ENCODE assay signal across 12 mouse cellular contexts in the genomic region with DNA sequence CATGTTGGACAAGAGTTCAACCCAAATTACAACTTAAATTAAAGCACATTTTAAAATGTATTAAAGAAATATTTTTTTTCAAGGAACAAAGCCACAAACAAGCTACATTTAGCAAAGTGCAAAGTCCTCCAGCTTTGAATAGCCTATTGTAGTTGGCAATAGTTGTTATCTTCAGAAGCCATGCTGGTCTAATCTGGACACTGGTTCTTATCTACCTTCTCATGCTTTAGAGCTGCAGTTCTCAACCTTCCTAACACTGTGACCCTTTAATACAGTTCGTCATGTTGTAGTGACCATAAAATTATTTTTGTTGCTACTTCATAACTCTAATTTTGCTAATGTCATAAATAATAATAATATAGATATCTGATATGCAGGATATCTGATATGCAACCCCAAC.
"Had no signal": no experiment of that assay in that cellular context is flagged by ENCODE, and none has a peak within 500 bp of the region (broad histone marks: within the 10 kb centered on the region; RNA-seq: fewer than 3 reads in every experiment).

No protein-coding gene starts in this region.

- H3K27me3 ChIP-seq: limb, embryonic 15.5 days; midbrain, embryonic 13.5 days; neural tube, embryonic 12.5 days had no signal

- ATAC-seq: intestine, postnatal 0 days; midbrain, embryonic 13.5 days had no signal

- H3K27ac ChIP-seq: limb, embryonic 15.5 days; macrophage; midbrain, embryonic 13.5 days; neural tube, embryonic 12.5 days had no signal

- H3K4me2 ChIP-seq: limb, embryonic 15.5 days; lung, embryonic 14.5 days; midbrain, embryonic 13.5 days; neural tube, embryonic 12.5 days had no signal

- H3K4me3 ChIP-seq: limb, embryonic 15.5 days; midbrain, embryonic 13.5 days; neural tube, embryonic 12.5 days had no signal

- H3K9ac ChIP-seq: limb, embryonic 15.5 days; lung, embryonic 14.5 days; midbrain, embryonic 13.5 days; neural tube, embryonic 12.5 days had no signal

- DNase-seq: kidney, adult 8-10 months; kidney, postnatal 25 days; layer of hippocampus, postnatal 36 days; lung, embryonic 14.5 days; lung, postnatal 10 days; thymus, adult 18-20 months; thymus, postnatal 14 days had no signal

- H3K9me3 ChIP-seq: limb, embryonic 15.5 days; midbrain, embryonic 13.5 days; neural tube, embryonic 12.5 days had no signal

- H3K4me1 ChIP-seq: limb, embryonic 15.5 days; midbrain, embryonic 13.5 days; neural tube, embryonic 12.5 days had no signal
